Mouse (Mus musculus) G1E (cell line): Measurements from ENCODE around the gene Gm10197.

ENCODE experiments used
- CTCF ChIP-seq: IDR thresholded peaks from 2 replicates; pipeline ENCODE4 v1.5.1; 2012; ENCODE audit warnings: low read depth, low read length, inconsistent platforms, mixed read lengths
- GATA1 ChIP-seq: IDR thresholded peaks from 2 replicates; pipeline ENCODE4 v1.6.1; 2012; ENCODE audit warnings: borderline replicate concordance, low read length, inconsistent platforms, mixed read lengths
- GATA2 ChIP-seq: IDR thresholded peaks from 2 replicates; pipeline ENCODE4 v1.6.1; 2012; ENCODE audit warnings: low read depth, low read length, inconsistent platforms, borderline replicate concordance
- TAL1 ChIP-seq: conservative IDR thresholded peaks from 2 replicates; pipeline ENCODE4 v1.6.1; 2012; ENCODE audit warnings: low read depth, low read length, inconsistent platforms, mixed read lengths

DNA sequence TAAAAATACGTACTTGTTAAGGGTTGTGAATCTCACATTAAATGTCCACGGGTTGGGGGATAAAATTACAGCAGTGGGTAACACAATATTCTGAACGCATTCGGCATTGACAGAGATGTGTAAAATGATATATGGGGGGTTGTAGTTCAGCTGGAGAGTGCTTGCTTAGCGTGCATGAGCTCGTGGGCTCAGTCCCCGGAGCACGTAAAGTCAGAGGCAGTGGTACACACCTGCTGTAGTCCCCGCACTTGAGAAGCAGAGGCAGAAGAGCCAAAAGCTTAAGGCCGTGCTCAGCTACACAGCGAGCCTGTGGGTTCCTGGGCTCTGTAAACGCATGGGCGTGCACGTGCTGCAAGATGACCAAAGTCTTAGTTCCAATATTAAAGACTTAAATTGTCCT lies 25.8 kb downstream of the Gm10197 start:
- no peak for TF ChIP-seq CTCF
- no peak for TF ChIP-seq GATA1
- no peak for TF ChIP-seq TAL1
- TF ChIP-seq GATA2, result no peak
